Mouse (Mus musculus): ENCODE data around the gene Cpm.

Gene Cpm

GRCm38 (mm10) chr10:117649292-117650041 is 20.2 kb downstream of the Cpm start:
- no peak for DNase-seq (ENCODE audit: low read depth)

- no peak for DNase-seq (ENCODE audit: low read depth)
Observed at GRCm38 (mm10) chr10:117650042-117650655, 20.8 kb downstream of the Cpm start.

- no peak for DNase-seq (ENCODE audit: low read depth)
Observed at GRCm38 (mm10) chr10:117650725-117651124, 21.4 kb downstream of the Cpm start.

GRCm38 (mm10) chr10:117651587-117652377 is 22.5 kb downstream of the Cpm start:
- no peak for DNase-seq (ENCODE audit: low read depth)

GRCm38 (mm10) chr10:117652378-117652774 is 23.1 kb downstream of the Cpm start:
- DNase-seq (ENCODE audit: low read depth), result no peak

GRCm38 (mm10) chr10:117652930-117653778 is 23.9 kb downstream of the Cpm start:
- DNase-seq (ENCODE audit: low read depth), result no peak

- DNase-seq (ENCODE audit: low read depth), result no peak
Observed at GRCm38 (mm10) chr10:117653779-117654173, 24.5 kb downstream of the Cpm start.

- DNase-seq (ENCODE audit: low read depth), result no peak
Observed at GRCm38 (mm10) chr10:117654576-117655123, 25.4 kb downstream of the Cpm start.

GRCm38 (mm10) chr10:117655460-117655859 is 26.2 kb downstream of the Cpm start:
- no peak for DNase-seq (ENCODE audit: low read depth)

GRCm38 (mm10) chr10:117655908-117656661 is 26.8 kb downstream of the Cpm start:
- DNase-seq (ENCODE audit: low read depth), result no peak

- DNase-seq (ENCODE audit: low read depth), result no peak
Observed at GRCm38 (mm10) chr10:117656662-117656962, 27.3 kb downstream of the Cpm start.

- DNase-seq (ENCODE audit: low read depth), result no peak
Observed at GRCm38 (mm10) chr10:117656985-117657658, 27.8 kb downstream of the Cpm start.

- no peak for DNase-seq (ENCODE audit: low read depth)
Observed at GRCm38 (mm10) chr10:117657659-117658306, 28.5 kb downstream of the Cpm start.

GRCm38 (mm10) chr10:117658522-117659429 is 29.5 kb downstream of the Cpm start:
- no peak for DNase-seq (ENCODE audit: low read depth)

- DNase-seq (ENCODE audit: low read depth), result no peak
Observed at GRCm38 (mm10) chr10:117659430-117659813, 30.1 kb downstream of the Cpm start.

- DNase-seq (ENCODE audit: low read depth), result peak; percentile 30
Observed at GRCm38 (mm10) chr10:117659819-117660218, 30.5 kb downstream of the Cpm start.

- no peak for DNase-seq (ENCODE audit: low read depth)
Observed at GRCm38 (mm10) chr10:117662316-117663055, 33.2 kb downstream of the Cpm start.

All from fibroblast of lung, adult 2 months (primary cell).